Mouse (Mus musculus): ENCODE data around the gene Gm20918.
"Not testable (repeated sequence)": the region's sequence is repeated elsewhere in the genome, so short reads cannot be mapped to it uniquely, and the experiment has no call there.

Gm20918 gene

GRCm38 (mm10) chrY:5043637-5044036 is at the start of gene Gm20918:
Gene Gm20918 (plus strand): TSS chrY:5043937.
- DNase-seq (ENCODE audit: low spot score in 2 of 2) = not testable (repeated sequence)
